Comparison of ENCODE assay signal across 15 mouse cellular contexts in the genomic region with DNA sequence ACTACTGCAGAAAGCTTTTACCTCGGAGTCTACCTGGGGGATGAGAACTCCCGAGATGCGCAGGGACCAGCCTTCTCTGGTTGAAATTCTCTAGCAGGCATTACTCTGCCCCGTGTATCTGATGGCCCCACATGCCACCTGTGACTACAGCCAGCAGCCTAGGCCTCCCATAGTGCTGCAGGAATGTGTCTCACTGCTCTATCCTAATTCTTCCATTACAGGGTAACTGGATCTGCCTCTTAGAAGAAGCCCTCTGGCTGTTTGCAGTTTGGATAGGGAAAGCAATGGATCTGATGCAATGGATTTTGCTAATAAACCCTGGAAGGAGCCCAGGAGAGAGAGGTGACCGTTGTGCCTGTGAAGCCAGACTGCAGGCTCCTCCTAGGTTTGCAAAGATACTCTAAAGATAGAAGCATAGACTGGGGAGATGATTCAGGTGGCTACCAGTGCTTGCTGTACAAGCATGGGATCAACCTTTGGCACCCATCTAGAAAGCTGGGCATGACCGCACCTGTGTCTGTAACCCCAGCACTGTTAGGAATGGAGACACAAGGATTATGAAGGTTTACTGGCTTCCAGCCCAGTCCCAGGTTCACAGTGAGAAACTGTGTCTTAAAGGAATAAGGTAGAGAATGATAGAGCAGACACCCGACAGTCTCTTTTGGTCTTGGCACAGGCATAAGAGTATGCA.
"Had no signal": no experiment of that assay in that cellular context is flagged by ENCODE, and none has a peak within 500 bp of the region (broad histone marks: within the 10 kb centered on the region; RNA-seq: fewer than 3 reads in every experiment).

No protein-coding gene starts in this region.

- H3K4me1 ChIP-seq: liver, embryonic 15.5 days had no signal

- H3K27ac ChIP-seq: kidney, embryonic 15.5 days; limb, embryonic 12.5 days; liver, embryonic 15.5 days; stomach, embryonic 15.5 days had no signal

- H3K4me3 ChIP-seq: kidney, embryonic 15.5 days; limb, embryonic 12.5 days; liver, embryonic 15.5 days; stomach, embryonic 15.5 days had no signal

- DNase-seq: layer of hippocampus, adult 9-11 months; layer of hippocampus, postnatal 36 days; liver; lung, adult 2 months; lung, postnatal 36 days; right cerebral cortex, postnatal 14 days; thymus, adult 2 months; thymus, postnatal 25 days had no signal

- H3K36me3 ChIP-seq: kidney, embryonic 15.5 days; limb, embryonic 12.5 days; liver, embryonic 15.5 days; stomach, embryonic 15.5 days had no signal

- H3K9me3 ChIP-seq: kidney, embryonic 15.5 days; liver, embryonic 15.5 days; stomach, embryonic 15.5 days had no signal

- H3K27me3 ChIP-seq: kidney, embryonic 15.5 days; limb, embryonic 12.5 days; liver, embryonic 15.5 days; stomach, embryonic 15.5 days had no signal

- H3K9ac ChIP-seq: kidney, embryonic 15.5 days; limb, embryonic 12.5 days; liver, embryonic 15.5 days; stomach, embryonic 15.5 days had no signal

- H3K4me2 ChIP-seq: kidney, embryonic 15.5 days; limb, embryonic 12.5 days; liver, embryonic 15.5 days; stomach, embryonic 15.5 days had no signal

- ATAC-seq: inflammation-experienced regulatory T-cells, adult 6 months; intestine, postnatal 0 days; lung, postnatal 0 days had no signal
